Mouse (Mus musculus): ENCODE measurements around the gene Itgb4.

- TF ChIP-seq CTCF (IDR thresholded peaks at IDR 0.05; ENCODE audit: extremely low read depth, insufficient read length, insufficient replicate concordance, low read depth, low read length) (no peak), POLR2A (IDR thresholded peaks at IDR 0.05; ENCODE audit: low read depth, low read length) (no peak)
These were observed 24.5 kb downstream of the Itgb4 start for GRCm38 (mm10) chr11:115999027-115999426.
